Mouse (Mus musculus) myocyte (in vitro differentiated cells): Measurements from ENCODE around the gene Zfp933. TPM values are rescaled to one million over a fixed set of nuclear protein-coding genes. Genes with fewer than 3 reads are reported as not detected.
"Not testable (repeated sequence)": the region's sequence is repeated elsewhere in the genome, so short reads cannot be mapped to it uniquely, and the experiment has no call there.

Source experiments
- H3K27me3 ChIP-seq: one replicate; pipeline ENCODE4 v1.6.1; 2011; ENCODE audit not compliant: control insufficient read depth, insufficient read depth, insufficient read length
- H3K36me3 ChIP-seq: one replicate; pipeline ENCODE4 v1.6.1; 2011; ENCODE audit not compliant: control insufficient read depth, insufficient read depth
- H3K4me2 ChIP-seq: one replicate; pipeline ENCODE4 v1.6.1; 2011; ENCODE audit warnings: low read depth, control low read depth
- H3K4me3 ChIP-seq: one replicate; pipeline ENCODE4 v1.5.1; 2011; ENCODE audit warnings: mild to moderate bottlenecking, control low read depth, moderate library complexity
- H3K79me2 ChIP-seq: one replicate; pipeline ENCODE4 v1.6.1; 2011; ENCODE audit not compliant: control insufficient read depth, insufficient read depth
- H3ac ChIP-seq: one replicate; pipeline ENCODE4 v1.6.1; 2011; ENCODE audit not compliant: control insufficient read depth, insufficient read length
- CEBPB ChIP-seq: IDR thresholded peaks from 2 replicates; pipeline ENCODE4 v1.6.1; 2011; ENCODE audit warnings: mild to moderate bottlenecking, moderate library complexity; ENCODE audit not compliant: poor library complexity, insufficient read depth, severe bottlenecking
- E2F4 ChIP-seq: IDR thresholded peaks from one replicate; pipeline ENCODE4 v1.6.1; 2011; ENCODE audit warnings: mild to moderate bottlenecking, control low read depth, moderate library complexity; ENCODE audit not compliant: insufficient read depth
- MAX ChIP-seq: IDR thresholded peaks from one replicate; pipeline ENCODE4 v1.6.1; 2011; ENCODE audit warnings: low read depth, mild to moderate bottlenecking, control low read depth
- MYOD1 ChIP-seq, 3 experiments: IDR thresholded peaks; one replicate each; pipeline ENCODE4 v1.6.1; 2011; ENCODE audit warnings: control low read depth in 2 of 3, low read depth in 2 of 3, mild to moderate bottlenecking in 2 of 3, moderate library complexity in 1 of 3; ENCODE audit not compliant: insufficient read length in 2 of 3, control insufficient read depth in 1 of 3
- MYOG ChIP-seq, 3 experiments: IDR thresholded peaks; one replicate each; pipeline ENCODE4 v1.6.1; 2011; ENCODE audit warnings: control low read depth in 2 of 3, low read depth in 2 of 3, mild to moderate bottlenecking in 2 of 3; ENCODE audit not compliant: insufficient read length in 2 of 3, control insufficient read depth in 1 of 3, insufficient read depth in 1 of 3
- POLR2A ChIP-seq: IDR thresholded peaks from one replicate; pipeline ENCODE4 v1.6.1; 2011; ENCODE audit warnings: low read depth, mild to moderate bottlenecking, control low read depth, moderate library complexity; ENCODE audit not compliant: insufficient read length
- POLR2AphosphoS2 ChIP-seq: IDR thresholded peaks from one replicate; pipeline ENCODE4 v1.6.1; 2011; ENCODE audit warnings: low read depth, control low read depth; ENCODE audit not compliant: insufficient read length
- REST ChIP-seq: IDR thresholded peaks from one replicate; pipeline ENCODE4 v1.6.1; 2011; ENCODE audit warnings: mild to moderate bottlenecking, control low read depth, moderate library complexity; ENCODE audit not compliant: insufficient read depth, insufficient read length
- SRF ChIP-seq: IDR thresholded peaks from one replicate; pipeline ENCODE4 v1.6.1; 2011; ENCODE audit warnings: low read depth; ENCODE audit not compliant: control insufficient read depth, insufficient read length
- TCF12 ChIP-seq: IDR thresholded peaks from one replicate; pipeline ENCODE4 v1.6.1; 2011; ENCODE audit warnings: mild to moderate bottlenecking, control low read depth; ENCODE audit not compliant: poor library complexity, insufficient read depth, severe bottlenecking
- TCF3 ChIP-seq: IDR thresholded peaks from one replicate; pipeline ENCODE4 v1.6.1; 2011; ENCODE audit warnings: low read depth, control low read depth; ENCODE audit not compliant: insufficient read length
- USF1 ChIP-seq: IDR thresholded peaks from one replicate; pipeline ENCODE4 v1.6.1; 2011; ENCODE audit warnings: low read depth, mild to moderate bottlenecking, control low read depth, moderate library complexity
- polyA plus RNA-seq: library from polyadenylated mRNA; unstranded; fragments of >200 nt; fragmentation: generic; extraction: Trizol; gene quantifications from one replicate; pipeline ENCODE4 v1.2.1, GENCODE M21; 2012; ENCODE audit warnings: missing spikeins

Gene Zfp933
- polyA plus RNA-seq, 1 experiment, result 0.66 TPM

DNA sequence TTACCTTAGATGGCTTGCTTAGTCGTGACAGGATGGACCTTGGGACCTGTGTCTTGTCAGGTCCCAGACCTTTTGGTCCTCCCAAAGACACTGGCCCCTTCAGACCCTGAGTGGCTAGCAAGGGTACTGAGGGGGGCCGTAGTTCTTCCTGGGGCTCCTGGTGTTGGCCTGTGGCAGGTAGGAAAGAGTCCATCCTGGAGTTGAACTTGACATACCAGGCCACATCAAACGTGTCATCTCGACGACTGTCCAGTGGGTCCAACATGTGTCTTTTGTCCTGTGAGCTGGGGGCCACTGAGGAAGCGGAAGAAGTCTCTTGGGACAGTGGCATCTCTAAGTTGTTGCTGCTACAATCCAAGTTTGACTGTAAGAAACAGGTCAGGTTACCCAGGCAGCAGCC lies 17.5 kb upstream of the Zfp933 start:
- H3ac ChIP-seq, result no peak overlapping the region
- H3K27me3 ChIP-seq, result no peaks in the 10 kb centered on the region
- H3K4me3 ChIP-seq, result no peak overlapping the region
- H3K79me2 ChIP-seq, result peaks cover 22% of the 10 kb centered on the region
- no peak overlapping the region for H3K4me2 ChIP-seq
- TF ChIP-seq MYOD1 (IDR thresholded peaks at IDR 0.05; ENCODE audit: control insufficient read depth in 1 of 3, insufficient read length in 2 of 3, low read depth in 2 of 3) (no peak), TCF3 (no peak), SRF (no peak), E2F4 (no peak), CEBPB (no peak), POLR2AphosphoS2 (no peak), REST (no peak)
- peaks cover 14% of the 10 kb centered on the region for H3K36me3 ChIP-seq

DNA sequence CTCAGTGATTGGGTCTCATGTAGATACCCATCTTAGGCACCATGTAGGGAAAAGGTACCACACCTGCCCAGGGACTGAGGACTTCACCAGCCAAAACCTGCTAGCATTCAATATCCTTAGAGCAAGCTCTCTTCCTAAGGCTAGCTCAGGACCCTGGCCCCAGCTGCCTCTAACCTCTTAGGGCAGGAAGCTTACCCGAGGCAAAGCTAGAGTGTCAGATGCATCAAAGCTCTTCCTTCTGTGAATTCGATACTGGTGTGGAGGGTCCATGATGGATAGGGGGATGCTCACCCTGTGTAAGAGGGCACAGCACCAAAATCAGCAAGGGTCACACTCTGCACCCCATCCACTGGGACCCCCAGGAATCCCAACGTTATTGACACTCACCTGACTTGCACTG lies 13.9 kb upstream of the Zfp933 start:
- Histone ChIP-seq H3K4me3 (no peak overlapping the region), H3K4me2 (no peak overlapping the region), H3K27me3 (no peaks in the 10 kb centered on the region), H3K79me2 (no peaks in the 10 kb centered on the region), H3K36me3 (peaks cover 14% of the 10 kb centered on the region), H3ac (no peak overlapping the region)
- TF ChIP-seq MYOG (IDR thresholded peaks at IDR 0.05; ENCODE audit: control insufficient read depth in 1 of 3, insufficient read depth in 1 of 3, insufficient read length in 2 of 3, low read depth in 2 of 3), result no peak
- no peak for TF ChIP-seq POLR2AphosphoS2
- no peak for TF ChIP-seq TCF3
- no peak for TF ChIP-seq REST
- TF ChIP-seq E2F4, result no peak
- TF ChIP-seq MYOD1 (IDR thresholded peaks at IDR 0.05; ENCODE audit: control insufficient read depth in 1 of 3, insufficient read length in 2 of 3, low read depth in 2 of 3), result no peak

DNA sequence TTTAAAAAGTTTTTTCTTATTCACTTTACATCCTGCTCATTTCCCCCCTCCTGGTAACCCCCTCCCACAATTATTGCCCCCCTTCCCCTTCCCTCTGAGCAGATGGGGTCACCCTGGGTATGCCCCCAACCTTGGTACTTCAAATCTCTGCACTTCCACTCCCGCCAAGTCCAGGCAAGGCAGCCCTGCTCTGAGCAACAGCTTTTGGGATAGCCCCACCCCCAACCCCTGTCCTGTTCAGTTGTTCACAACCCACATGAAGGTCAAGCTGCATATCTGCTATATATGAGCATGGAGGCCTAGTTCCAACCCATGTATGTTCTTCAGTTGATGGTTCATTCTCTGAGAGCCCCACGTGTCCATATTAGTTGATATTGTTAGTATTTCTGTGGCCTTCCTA lies 2.6 kb upstream of the Zfp933 start:
- Histone ChIP-seq H3K27me3 (no peaks in the 10 kb centered on the region), H3K4me3 (no peak overlapping the region), H3K4me2 (no peak overlapping the region), H3ac (no peak overlapping the region), H3K79me2 (peaks cover 15% of the 10 kb centered on the region), H3K36me3 (no peaks in the 10 kb centered on the region)
- TF ChIP-seq MAX (no peak), TCF12 (no peak), SRF (no peak)

DNA sequence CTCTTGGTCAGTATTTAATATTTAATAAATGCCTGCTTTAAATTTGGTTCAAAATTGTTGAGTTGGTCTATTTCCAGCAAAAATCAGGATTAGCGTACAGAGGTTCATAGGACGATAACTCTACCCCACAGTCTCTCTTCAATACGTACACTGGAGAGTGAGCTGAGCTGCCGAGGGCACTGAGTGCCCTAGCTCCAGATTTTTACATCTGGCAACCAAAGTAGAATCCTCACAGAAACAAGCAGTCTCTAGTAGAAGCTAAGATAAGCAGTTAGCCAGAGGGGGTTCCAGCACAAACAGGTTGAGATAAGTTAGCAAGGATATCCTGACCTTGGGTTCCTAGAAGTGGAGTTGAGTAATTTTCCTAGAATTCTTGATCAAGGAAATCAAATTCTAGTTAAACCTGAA lies 422 bp upstream of the Zfp933 start:
- TF ChIP-seq POLR2AphosphoS2 (no peak), TCF3 (no peak), E2F4 (no peak), POLR2A (no peak), REST (no peak), MAX (no peak), SRF (no peak), CEBPB (no peak), USF1 (no peak), MYOD1 (IDR thresholded peaks at IDR 0.05; ENCODE audit: control insufficient read depth in 1 of 3, insufficient read length in 2 of 3, low read depth in 2 of 3) (no peak)
- peaks cover 15% of the 10 kb centered on the region for H3K79me2 ChIP-seq
- peak overlapping the region; percentile 80 for H3K4me2 ChIP-seq
- no peaks in the 10 kb centered on the region for H3K27me3 ChIP-seq
- no peak overlapping the region for H3ac ChIP-seq
- H3K36me3 ChIP-seq, result no peaks in the 10 kb centered on the region
- H3K4me3 ChIP-seq, result peak overlapping the region; percentile 75

DNA sequence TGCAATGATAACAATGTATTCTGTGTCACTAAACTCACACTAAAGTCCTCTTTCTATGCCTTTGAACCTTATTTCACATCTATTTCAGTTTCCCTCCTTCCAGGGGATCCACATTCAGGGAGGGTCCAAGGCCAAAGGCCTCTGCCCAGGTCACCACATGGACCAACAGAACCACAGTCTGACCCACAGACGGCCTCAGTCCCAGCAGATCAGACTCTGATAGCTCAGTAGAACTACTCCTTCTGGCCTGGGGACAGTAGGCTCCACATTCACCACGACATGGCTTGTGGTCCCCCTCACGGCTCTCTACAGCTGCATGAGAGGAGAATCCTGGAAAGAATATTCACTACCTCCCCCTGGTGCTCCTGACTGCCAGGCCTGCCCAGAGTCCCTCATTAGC lies 5.3 kb downstream of the Zfp933 start:
- Histone ChIP-seq H3K27me3 (no peaks in the 10 kb centered on the region), H3K36me3 (peaks cover 3% of the 10 kb centered on the region), H3K4me3 (no peak overlapping the region), H3K4me2 (no peak overlapping the region), H3ac (no peak overlapping the region), H3K79me2 (peaks cover 11% of the 10 kb centered on the region)
- TF ChIP-seq E2F4 (no peak), TCF3 (no peak), MAX (no peak), MYOG (IDR thresholded peaks at IDR 0.05; ENCODE audit: control insufficient read depth in 1 of 3, insufficient read depth in 1 of 3, insufficient read length in 2 of 3, low read depth in 2 of 3) (no peak), CEBPB (no peak), REST (no peak), SRF (no peak), USF1 (no peak), TCF12 (no peak), POLR2AphosphoS2 (no peak), POLR2A (no peak)

DNA sequence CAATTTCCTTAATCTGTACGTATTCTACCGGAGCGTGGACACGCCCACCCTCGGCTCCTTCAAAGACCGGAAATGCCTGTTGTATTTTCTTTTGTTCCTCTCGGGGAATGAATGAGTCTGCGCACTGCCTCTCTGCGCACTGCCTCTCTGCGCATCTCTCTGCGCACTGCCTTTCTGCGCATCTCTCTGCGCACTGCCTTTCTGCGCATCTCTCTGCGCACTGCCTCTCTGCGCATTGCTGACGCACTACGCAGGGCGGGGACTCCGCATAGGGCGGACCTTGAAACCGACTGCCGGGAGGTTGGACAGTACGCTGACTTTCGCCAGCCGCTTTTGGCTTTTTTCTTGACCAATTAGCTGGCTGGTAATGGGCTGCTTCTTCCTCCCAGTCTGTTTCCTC lies 8.9 kb downstream of the Zfp933 start:
- H3ac ChIP-seq, H3K27me3 ChIP-seq, H3K4me3 ChIP-seq, H3K79me2 ChIP-seq, H3K36me3 ChIP-seq, H3K4me2 ChIP-seq: not testable (repeated sequence)
